Mouse (Mus musculus) midbrain, embryonic 15.5 days (tissue): ENCODE data around the gene Tubb1. TPM values are rescaled to one million over a fixed set of nuclear protein-coding genes. Genes with fewer than 3 reads are reported as not detected.

ENCODE experiments used
- ATAC-seq: fragments of 200-750 bp; cut with Nextera tagmentation; replicated peaks from 2 replicates; pipeline ENCODE4 v1.8.0; 2017; ENCODE audit warnings: moderate TSS enrichment
- H3K27ac ChIP-seq: fragments of 300-500 bp; sonication (generic); 2 replicates; pipeline ENCODE4 v1.5.1; 2015; ENCODE audit warnings: mild to moderate bottlenecking, inconsistent platforms
- H3K27me3 ChIP-seq: fragments of 300-500 bp; sonication (generic); replicated peaks from 2 replicates; pipeline ENCODE4 v1.6.1; 2015; ENCODE audit warnings: inconsistent platforms
- H3K36me3 ChIP-seq: fragments of 300-500 bp; sonication (generic); replicated peaks from 2 replicates; pipeline ENCODE4 v1.6.1; 2015; ENCODE audit warnings: inconsistent platforms
- H3K4me1 ChIP-seq: fragments of 300-500 bp; sonication (generic); 2 replicates; pipeline ENCODE4 v1.6.1; 2015; ENCODE audit warnings: inconsistent platforms
- H3K4me2 ChIP-seq: fragments of 300-500 bp; sonication (generic); 2 replicates; pipeline ENCODE4 v1.6.1; 2015; ENCODE audit warnings: inconsistent platforms, mild to moderate bottlenecking, moderate library complexity
- H3K4me3 ChIP-seq: fragments of 300-500 bp; sonication (generic); 2 replicates; pipeline ENCODE4 v1.5.1; 2015; ENCODE audit warnings: mild to moderate bottlenecking, inconsistent platforms
- H3K9ac ChIP-seq: fragments of 300-500 bp; sonication (generic); 2 replicates; pipeline ENCODE4 v1.6.1; 2015; ENCODE audit warnings: mild to moderate bottlenecking, inconsistent platforms
- H3K9me3 ChIP-seq: fragments of 300-500 bp; sonication (generic); 2 replicates; pipeline ENCODE4 v1.6.1; 2016; ENCODE audit warnings: inconsistent platforms
- WGBS: fragments of 180-500 bp; shearing (Covaris S2); methylation state at CpG from one replicate; pipeline ENCODE4 v1.1.7; 2015; ENCODE audit warnings: mixed read lengths; 5-methylcytosine and 5-hydroxymethylcytosine counted together
- polyA plus RNA-seq: library from polyadenylated mRNA; unstranded; fragments of >200 nt; fragmentation: Nextera tagmentation; extraction: Ambion mirVana; gene quantifications from 2 replicates; pipeline ENCODE4 v1.2.1, GENCODE M21; 2015

The Tubb1 gene
- polyA plus RNA-seq, 1 experiment from 2014 or later, result 0.50 TPM

GRCm38 (mm10) chr2:174477543-174478319 lies 27.2 kb downstream of the Tubb1 start:
- no peak for ATAC-seq
- H3K9ac ChIP-seq, result no peak overlapping the region
- no peak overlapping the region for H3K4me3 ChIP-seq
- no peaks in the 10 kb centered on the region for H3K36me3 ChIP-seq
- no peak overlapping the region for H3K27ac ChIP-seq
- no peaks in the 10 kb centered on the region for H3K9me3 ChIP-seq
- no peak overlapping the region for H3K4me2 ChIP-seq
- H3K4me1 ChIP-seq, result peaks cover 4% of the 10 kb centered on the region
- no peaks in the 10 kb centered on the region for H3K27me3 ChIP-seq
- 87% methylated on average over 3 of the region's 3 CpGs for WGBS

- no peak overlapping the region for H3K9ac ChIP-seq
- no peaks in the 10 kb centered on the region for H3K36me3 ChIP-seq
- H3K4me1 ChIP-seq, result no peaks in the 10 kb centered on the region
- H3K27me3 ChIP-seq, result no peaks in the 10 kb centered on the region
- no peak for ATAC-seq
- no peak overlapping the region for H3K4me3 ChIP-seq
- no peak overlapping the region for H3K27ac ChIP-seq
- H3K4me2 ChIP-seq, result no peak overlapping the region
- no peaks in the 10 kb centered on the region for H3K9me3 ChIP-seq
- WGBS, result 75% methylated on average over 5 of the region's 5 CpGs
Observed at GRCm38 (mm10) chr2:174478746-174479145, 28.3 kb downstream of the Tubb1 start.

- no peak overlapping the region for H3K4me2 ChIP-seq
- no peak overlapping the region for H3K27ac ChIP-seq
- ATAC-seq, result no peak
- H3K4me3 ChIP-seq, result no peak overlapping the region
- H3K9me3 ChIP-seq, result no peaks in the 10 kb centered on the region
- no peak overlapping the region for H3K9ac ChIP-seq
- no peaks in the 10 kb centered on the region for H3K4me1 ChIP-seq
- H3K27me3 ChIP-seq, result no peaks in the 10 kb centered on the region
- 88% methylated on average over 5 of the region's 5 CpGs for WGBS
- no peaks in the 10 kb centered on the region for H3K36me3 ChIP-seq
Observed at GRCm38 (mm10) chr2:174487005-174487404, 36.5 kb downstream of the Tubb1 start.

- Histone ChIP-seq H3K9ac (no peak overlapping the region), H3K4me1 (no peaks in the 10 kb centered on the region), H3K36me3 (no peaks in the 10 kb centered on the region), H3K4me3 (no peak overlapping the region), H3K9me3 (no peaks in the 10 kb centered on the region), H3K27me3 (no peaks in the 10 kb centered on the region), H3K27ac (no peak overlapping the region), H3K4me2 (no peak overlapping the region)
- WGBS, result 62% methylated on average over 2 of the region's 2 CpGs
- ATAC-seq, result no peak
Observed at GRCm38 (mm10) chr2:174492858-174493257, 42.4 kb downstream of the Tubb1 start.

GRCm38 (mm10) chr2:174500814-174501503 lies 50.5 kb downstream of the Tubb1 start:
- ATAC-seq, result peak; percentile 72
- Histone ChIP-seq H3K9ac (no peak overlapping the region), H3K27ac (no peak overlapping the region)

GRCm38 (mm10) chr2:174501517-174501916 lies 51.0 kb downstream of the Tubb1 start:
- 75% methylated on average over 8 of the region's 8 CpGs for WGBS
- peak; percentile 70 for ATAC-seq
- H3K4me2 ChIP-seq, result no peak overlapping the region
- H3K9me3 ChIP-seq, result no peaks in the 10 kb centered on the region
- no peak overlapping the region for H3K4me3 ChIP-seq
- H3K27ac ChIP-seq, result no peak overlapping the region
- H3K27me3 ChIP-seq, result no peaks in the 10 kb centered on the region
- H3K36me3 ChIP-seq, result no peaks in the 10 kb centered on the region
- H3K4me1 ChIP-seq, result peaks cover 7% of the 10 kb centered on the region; the same call in 1 of the 2 replicates
- H3K9ac ChIP-seq, result no peak overlapping the region

More at GRCm38 (mm10) chr2:174500814-174501503, 50.5 kb downstream of the Tubb1 start:
- Histone ChIP-seq H3K27me3 (no peaks in the 10 kb centered on the region), H3K4me3 (no peak overlapping the region), H3K9me3 (no peaks in the 10 kb centered on the region), H3K36me3 (no peaks in the 10 kb centered on the region), H3K4me1 (peaks cover 7% of the 10 kb centered on the region; the same call in 1 of the 2 replicates), H3K4me2 (no peak overlapping the region)
- 67% methylated on average over 14 of the region's 14 CpGs for WGBS

- no peak overlapping the region for H3K9ac ChIP-seq
- no peak overlapping the region for H3K27ac ChIP-seq
- no peak overlapping the region; the same call in 1 of the 2 replicates for H3K4me2 ChIP-seq
- 0 out of 2 replicates have a peak, but pooled peaks have one; percentile 24 for ATAC-seq
- H3K4me3 ChIP-seq, result no peak overlapping the region
- no peaks in the 10 kb centered on the region for H3K27me3 ChIP-seq
- H3K9me3 ChIP-seq, result no peaks in the 10 kb centered on the region
- peaks cover 7% of the 10 kb centered on the region; the same call in 1 of the 2 replicates for H3K4me1 ChIP-seq
- no peaks in the 10 kb centered on the region for H3K36me3 ChIP-seq
- WGBS, result 56% methylated on average over 5 of the region's 5 CpGs
Observed at GRCm38 (mm10) chr2:174502321-174502720, 51.8 kb downstream of the Tubb1 start.

GRCm38 (mm10) chr2:174502831-174503460 lies 52.5 kb downstream of the Tubb1 start:
- no peak overlapping the region for H3K4me2 ChIP-seq
- ATAC-seq, result 0 out of 2 replicates have a peak, but pooled peaks have one; percentile 35
- no peak overlapping the region for H3K4me3 ChIP-seq

More at GRCm38 (mm10) chr2:174502831-174503460, 52.5 kb downstream of the Tubb1 start:
- Histone ChIP-seq H3K27me3 (no peaks in the 10 kb centered on the region), H3K9me3 (no peaks in the 10 kb centered on the region), H3K27ac (no peak overlapping the region), H3K36me3 (no peaks in the 10 kb centered on the region), H3K9ac (no peak overlapping the region), H3K4me1 (peaks cover 7% of the 10 kb centered on the region; the same call in 1 of the 2 replicates)
- WGBS, result 70% methylated on average over 25 of the region's 25 CpGs

Other genes starting within 250 kb of the Tubb1 start
- 1,362 and 1,368 TPM in 2 replicates for gene Gnas, start 166.4 kb upstream of the Tubb1 start, polyA plus RNA-seq
- 8.2 and 16.1 TPM in 2 replicates for gene Gm20721, start 104.0 kb upstream of the Tubb1 start, polyA plus RNA-seq
- 114 and 118 TPM in 2 replicates for gene Nelfcd, start 34.9 kb upstream of the Tubb1 start, polyA plus RNA-seq
- 63.8 and 79.7 TPM in 2 replicates for gene Ctsz, start 11.7 kb upstream of the Tubb1 start, polyA plus RNA-seq
- 656 and 712 TPM in 2 replicates for gene Atp5e, start 13.4 kb downstream of the Tubb1 start, polyA plus RNA-seq
- 108 and 113 TPM in 2 replicates for gene Prelid3b, start 22.4 kb downstream of the Tubb1 start, polyA plus RNA-seq
- not detected in 2 replicates for gene Zfp831, start 192.8 kb downstream of the Tubb1 start, polyA plus RNA-seq